ENCODE assay signal across 12 mouse cellular contexts in genomic region chr6:82753638-82754361, GRCm38 (mm10). TPM values are rescaled to one million over a fixed set of nuclear protein-coding genes. Genes with fewer than 3 reads are reported as not detected.
DNase-seq lines count a peak whose midpoint lies in the region; ATAC-seq and TF ChIP-seq lines count a peak whose summit lies in the region.
"Had no signal": no experiment of that assay in that cellular context is flagged by ENCODE, and none has a peak within 500 bp of the region (broad histone marks: within the 10 kb centered on the region; RNA-seq: fewer than 3 reads in every experiment).

No protein-coding gene starts in this region.

- 68% methylated on average over 14 of the region's 14 CpGs for whole genome bisulfite sequencing in lung, postnatal 0 days

- no peaks in the 10 kb centered on the region for H3K9me3 ChIP-seq in lung, postnatal 0 days (ENCODE audit: low read length)
- H3K9me3 ChIP-seq: embryonic facial prominence, embryonic 15.5 days; liver, embryonic 15.5 days had no signal

- peak; percentile 28 to 32 for DNase-seq in cerebellum, adult 18-20 months
- peak; percentile 77 for DNase-seq in lung, postnatal 0 days (ENCODE audit: low spot score)
- DNase-seq in lung, postnatal 10 days = no peak
- DNase-seq in heart, postnatal 4 days = peak; percentile 33
- DNase-seq in yolk sac, embryonic 10.5 days (ENCODE audit: low spot score) = peak; percentile 25
- no peak for DNase-seq in kidney, adult 11 months
- DNase-seq in urinary bladder, postnatal 36 days (ENCODE audit: low spot score in 2 of 2) = no peak
- DNase-seq: thymus, postnatal 25 days had no signal

- no peak overlapping the region for H3K9ac ChIP-seq in lung, postnatal 0 days (replicated peaks; ENCODE audit: low read depth)
- H3K9ac ChIP-seq: embryonic facial prominence, embryonic 15.5 days; liver, embryonic 15.5 days had no signal

- no peak for ATAC-seq in cerebellum, adult (ENCODE audit: insufficient number of reproducible peaks, low FRiP score, low TSS enrichment)
- ATAC-seq in lung, postnatal 0 days = peak; percentile 66
- ATAC-seq: inflammation-experienced regulatory T-cells, adult 6 months had no signal

- no peaks in the 10 kb centered on the region for H3K27me3 ChIP-seq in lung, postnatal 0 days (replicated peaks; ENCODE audit: insufficient read depth, low read length)
- H3K27me3 ChIP-seq: embryonic facial prominence, embryonic 15.5 days; liver, embryonic 15.5 days had no signal

- no peak overlapping the region for H3K4me2 ChIP-seq in lung, postnatal 0 days (replicated peaks; ENCODE audit: low read depth, low read length)
- H3K4me2 ChIP-seq: embryonic facial prominence, embryonic 15.5 days; liver, embryonic 15.5 days had no signal

- H3K36me3 ChIP-seq in lung, postnatal 0 days (ENCODE audit: insufficient read depth, low read length) = no peaks in the 10 kb centered on the region

- no peak overlapping the region for H3K27ac ChIP-seq in lung, postnatal 0 days (ENCODE audit: low read length)
- H3K27ac ChIP-seq: embryonic facial prominence, embryonic 15.5 days; liver, embryonic 15.5 days had no signal

- H3K4me3 ChIP-seq in lung, postnatal 0 days (ENCODE audit: low read depth, low read length) = no peak overlapping the region
- H3K4me3 ChIP-seq: embryonic facial prominence, embryonic 15.5 days; liver, embryonic 15.5 days had no signal

- peak; percentile 67 for TF ChIP-seq CTCF in lung, postnatal 0 days (IDR thresholded peaks at IDR 0.05)

- H3K4me1 ChIP-seq in lung, postnatal 0 days (ENCODE audit: insufficient read depth, low read depth, low read length) = no peaks in the 10 kb centered on the region
- H3K4me1 ChIP-seq: embryonic facial prominence, embryonic 15.5 days had no signal

- TF ChIP-seq EP300 in lung, postnatal 0 days (IDR thresholded peaks at IDR 0.05) = no peak

RNA-seq across cellular contexts. Expression of gene Hk2, which starts 20.5 kb away (rescaled TPM):
- 4.8 and 5.4 TPM in 2 replicates for polyA plus RNA-seq in lung, postnatal 0 days (2015; fragmentation: Nextera tagmentation; extraction: Ambion mirVana)
- total RNA-seq in heart, postnatal 4 days (2021) = 10 to 100 TPM; 86.8 to 96.6 TPM

RNA-seq across cellular contexts. Expression of gene Pole4, which starts 48.6 kb away (rescaled TPM):
- 57.4 and 60.4 TPM in 2 replicates for polyA plus RNA-seq in lung, postnatal 0 days (2015; fragmentation: Nextera tagmentation; extraction: Ambion mirVana)
- 10 to 100 TPM; 47.0 to 47.2 TPM for total RNA-seq in heart, postnatal 4 days (2021)

Comparison
In these comparisons a context has a peak if more than half of its experiments do, and no peak if none do; other contexts are left out.
1. DNase-seq: peak in cerebellum, adult 18-20 months (2 of 2), lung, postnatal 0 days (single experiment), heart, postnatal 4 days (single experiment) and yolk sac, embryonic 10.5 days (single experiment); none in lung, postnatal 10 days (single experiment), kidney, adult 11 months (single experiment) and urinary bladder, postnatal 36 days (0 of 2).